Mouse (Mus musculus): ENCODE results near the gene Gstp2.
"Not testable (repeated sequence)": the region's sequence is repeated elsewhere in the genome, so short reads cannot be mapped to it uniquely, and the experiment has no call there.

- TF ChIP-seq CTCF (IDR thresholded peaks at IDR 0.05; ENCODE audit: control insufficient read depth, insufficient read depth, low read length); POLR2A (IDR thresholded peaks at IDR 0.05; ENCODE audit: borderline replicate concordance, control insufficient read depth, low read depth, low read length): not testable (repeated sequence)
Observed at GRCm38 (mm10) chr19:4049069-4049468, 3.2 kb upstream of the Gstp2 start.
